Mouse (Mus musculus) forebrain, postnatal 0 days (tissue): ENCODE results near the gene Mpv17. TPM values are rescaled to one million over a fixed set of nuclear protein-coding genes. Genes with fewer than 3 reads are reported as not detected.

Experiments
- ATAC-seq: fragments of 200-750 bp; cut with Nextera tagmentation; 2 replicates; pipeline ENCODE4 v1.8.0; 2017; ENCODE audit warnings: mild to moderate bottlenecking, moderate library complexity
- DNase-seq: peaks from one replicate; pipeline ENCODE4 v3.0.0-alpha.2; 2015
- H3K27ac ChIP-seq: fragments of 300-500 bp; sonication (generic); 2 replicates; pipeline ENCODE4 v1.5.1; 2014; ENCODE audit warnings: low read depth, mild to moderate bottlenecking, antibody characterized with exemption, low read length, moderate library complexity, mixed read lengths
- H3K27me3 ChIP-seq: fragments of 300-500 bp; sonication (generic); 2 replicates; pipeline ENCODE4 v1.6.1; 2014; ENCODE audit warnings: mild to moderate bottlenecking, low read length, mixed read lengths; ENCODE audit not compliant: insufficient read depth
- H3K36me3 ChIP-seq: fragments of 300-500 bp; sonication (generic); 2 replicates; pipeline ENCODE4 v1.6.1; 2014; ENCODE audit warnings: mild to moderate bottlenecking, moderate library complexity; ENCODE audit not compliant: insufficient read depth
- H3K4me1 ChIP-seq: fragments of 300-500 bp; sonication (generic); 2 replicates; pipeline ENCODE4 v1.6.1; 2014; ENCODE audit warnings: antibody characterized with exemption; ENCODE audit not compliant: insufficient read depth
- H3K4me2 ChIP-seq: fragments of 300-500 bp; sonication (generic); 2 replicates; pipeline ENCODE4 v1.6.1; 2014; ENCODE audit warnings: low read depth, mild to moderate bottlenecking, moderate library complexity
- H3K4me3 ChIP-seq: fragments of 300-500 bp; sonication (generic); 2 replicates; pipeline ENCODE4 v1.5.1; 2014; ENCODE audit warnings: low read depth, low read length, mixed read lengths
- H3K9ac ChIP-seq: fragments of 300-500 bp; sonication (generic); 2 replicates; pipeline ENCODE4 v1.6.1; 2014; ENCODE audit warnings: mild to moderate bottlenecking
- H3K9me3 ChIP-seq: fragments of 300-500 bp; sonication (generic); 2 replicates; pipeline ENCODE4 v1.6.1; 2016; ENCODE audit warnings: low read length
- CTCF ChIP-seq: sonication (generic); IDR thresholded peaks from 2 replicates; pipeline ENCODE4 v1.5.1; 2016; ENCODE audit warnings: antibody characterized with exemption, control low read depth, low read depth
- WGBS: fragments of 180-500 bp; shearing (Covaris S2); extraction: QIAGEN DNeasy Blood & Tissue Kit; methylation state at CpG from one replicate; pipeline ENCODE4 v1.1.7; 2014; 5-methylcytosine and 5-hydroxymethylcytosine counted together
- polyA plus RNA-seq: library from polyadenylated mRNA; unstranded; fragments of >200 nt; fragmentation: Nextera tagmentation; extraction: Ambion mirVana; gene quantifications from 2 replicates; pipeline ENCODE4 v1.2.1, GENCODE M21; 2015
- total RNA-seq: library from RNA; depleted of rRNA; stranded (reverse); fragments of >200 nt; gene quantifications from 2 replicates; pipeline ENCODE4 v1.2.3, GENCODE M21; 2014

The Mpv17 gene
- total and polyA plus RNA-seq, 2 experiments from 2014 or later: 38.7 to 40.0 TPM

DNA sequence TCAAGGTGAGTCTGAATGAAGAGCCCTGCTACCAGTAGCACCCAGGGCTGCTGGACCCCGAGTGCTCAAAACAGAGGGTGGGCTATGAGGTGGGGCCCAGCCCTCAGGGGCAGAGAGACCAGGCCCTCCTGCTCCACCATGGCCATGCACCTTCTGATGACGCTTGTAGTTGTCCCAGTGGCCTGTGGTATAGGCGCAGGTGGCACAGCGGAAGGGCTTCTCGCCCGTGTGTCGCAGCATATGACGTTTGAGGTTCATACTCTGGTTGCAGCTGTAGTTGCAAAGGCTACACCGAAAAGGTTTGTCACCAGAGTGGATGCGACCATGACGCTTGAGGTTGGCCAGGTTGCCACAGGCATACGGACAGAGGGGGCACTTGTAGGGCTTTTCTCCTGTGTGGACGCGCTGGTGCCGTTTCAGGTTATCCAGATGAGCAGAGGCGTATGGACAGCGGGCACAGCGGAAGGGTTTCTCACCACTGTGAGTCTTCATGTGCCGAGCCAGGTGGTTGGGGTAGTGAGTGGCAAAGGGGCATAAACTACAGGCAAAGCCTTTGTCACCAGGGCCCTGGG lies 45.4 kb upstream of the Mpv17 start:
- Histone ChIP-seq H3K4me1 (peaks cover 6% of the 10 kb centered on the region; the same call in 1 of the 2 replicates), H3K4me2 (no peak overlapping the region), H3K27ac (no peak overlapping the region), H3K27me3 (no peaks in the 10 kb centered on the region), H3K4me3 (no peak overlapping the region), H3K36me3 (peaks cover 80% of the 10 kb centered on the region), H3K9me3 (peaks cover 4% of the 10 kb centered on the region; the same call in 1 of the 2 replicates), H3K9ac (no peak overlapping the region)
- no peak for TF ChIP-seq CTCF
- DNase-seq (no peak), ATAC-seq (no peak)
- WGBS: 92% methylated on average over 19 of the region's 19 CpGs

- H3K9me3 ChIP-seq: peaks cover 4% of the 10 kb centered on the region; the same call in 1 of the 2 replicates
- WGBS: 75% methylated on average over 5 of the region's 5 CpGs
- H3K27ac ChIP-seq: no peak overlapping the region
- no peak overlapping the region for H3K9ac ChIP-seq
- no peak overlapping the region for H3K4me3 ChIP-seq
- H3K27me3 ChIP-seq: no peaks in the 10 kb centered on the region
- no peak overlapping the region for H3K4me2 ChIP-seq
- H3K36me3 ChIP-seq: peaks cover 73% of the 10 kb centered on the region
- peaks cover 9% of the 10 kb centered on the region; the same call in 1 of the 2 replicates for H3K4me1 ChIP-seq
- DNase-seq (no peak), ATAC-seq (no peak)
- no peak for TF ChIP-seq CTCF
These were observed 44.7 kb upstream of the Mpv17 start for GRCm38 (mm10) chr5:31198616-31199320.

GRCm38 (mm10) chr5:31198170-31198569 lies 44.1 kb upstream of the Mpv17 start:
- Histone ChIP-seq H3K36me3 (peaks cover 67% of the 10 kb centered on the region), H3K9me3 (peaks cover 4% of the 10 kb centered on the region; the same call in 1 of the 2 replicates), H3K9ac (no peak overlapping the region), H3K4me3 (no peak overlapping the region), H3K4me1 (peaks cover 10% of the 10 kb centered on the region; the same call in 1 of the 2 replicates), H3K4me2 (no peak overlapping the region), H3K27me3 (no peaks in the 10 kb centered on the region), H3K27ac (no peak overlapping the region)
- ATAC-seq: no peak
- no peak for TF ChIP-seq CTCF
- WGBS: 85% methylated on average over 9 of the region's 9 CpGs
- no peak for DNase-seq

DNA sequence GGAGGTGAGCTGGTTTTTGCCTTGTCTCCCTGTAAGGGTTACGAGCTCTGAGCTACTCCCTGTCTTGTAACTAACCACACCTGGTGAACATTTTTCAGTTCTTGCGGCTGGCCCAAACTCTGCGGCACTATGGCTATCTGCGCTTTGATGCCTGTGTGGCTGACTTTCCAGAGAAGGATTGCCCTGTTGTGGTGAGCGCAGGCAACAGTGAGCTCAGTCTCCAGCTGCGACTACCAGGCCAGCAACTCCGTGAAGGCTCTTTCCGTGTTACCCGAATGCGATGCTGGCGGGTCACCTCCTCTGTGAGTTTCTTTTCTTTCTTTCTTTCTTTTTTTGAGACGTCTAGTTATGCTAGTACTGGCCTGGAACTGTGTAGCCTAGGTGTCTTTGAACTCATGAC lies 43.0 kb upstream of the Mpv17 start:
- TF ChIP-seq CTCF: no peak
- Histone ChIP-seq H3K36me3 (peaks cover 62% of the 10 kb centered on the region), H3K27me3 (no peaks in the 10 kb centered on the region), H3K9me3 (peaks cover 4% of the 10 kb centered on the region; the same call in 1 of the 2 replicates), H3K9ac (no peak overlapping the region), H3K27ac (no peak overlapping the region), H3K4me3 (no peak overlapping the region), H3K4me2 (no peak overlapping the region), H3K4me1 (peaks cover 12% of the 10 kb centered on the region)
- no peak for DNase-seq
- ATAC-seq: no peak
- WGBS: 91% methylated on average over 12 of the region's 12 CpGs

DNA sequence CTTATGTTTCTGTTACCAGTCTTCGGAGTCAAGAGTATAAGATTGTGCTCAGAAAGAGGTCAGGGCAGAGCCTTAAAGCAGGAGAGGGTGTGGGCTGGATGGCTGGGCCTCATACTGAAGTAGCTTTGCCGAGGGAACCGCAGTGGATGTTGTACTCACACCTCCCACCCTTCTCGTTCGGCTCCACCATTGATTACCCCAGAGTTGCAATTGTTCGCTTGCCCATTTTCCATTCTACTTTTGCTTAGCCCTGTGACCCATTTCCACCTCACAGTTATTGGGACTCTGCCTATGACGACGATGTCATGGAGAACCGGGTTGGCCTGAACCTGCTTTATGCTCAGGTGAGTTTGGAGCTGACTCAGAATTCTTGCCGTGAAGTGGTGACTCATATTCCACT lies 42.2 kb upstream of the Mpv17 start:
- no peak for TF ChIP-seq CTCF
- peaks cover 14% of the 10 kb centered on the region for H3K4me1 ChIP-seq
- no peaks in the 10 kb centered on the region for H3K27me3 ChIP-seq
- no peak overlapping the region for H3K4me2 ChIP-seq
- ATAC-seq: no peak
- no peak overlapping the region for H3K4me3 ChIP-seq
- no peak overlapping the region for H3K9ac ChIP-seq
- H3K9me3 ChIP-seq: peaks cover 4% of the 10 kb centered on the region; the same call in 1 of the 2 replicates
- peaks cover 62% of the 10 kb centered on the region for H3K36me3 ChIP-seq
- DNase-seq: no peak
- no peak overlapping the region for H3K27ac ChIP-seq
- WGBS: 92% methylated on average over 10 of the region's 10 CpGs

DNA sequence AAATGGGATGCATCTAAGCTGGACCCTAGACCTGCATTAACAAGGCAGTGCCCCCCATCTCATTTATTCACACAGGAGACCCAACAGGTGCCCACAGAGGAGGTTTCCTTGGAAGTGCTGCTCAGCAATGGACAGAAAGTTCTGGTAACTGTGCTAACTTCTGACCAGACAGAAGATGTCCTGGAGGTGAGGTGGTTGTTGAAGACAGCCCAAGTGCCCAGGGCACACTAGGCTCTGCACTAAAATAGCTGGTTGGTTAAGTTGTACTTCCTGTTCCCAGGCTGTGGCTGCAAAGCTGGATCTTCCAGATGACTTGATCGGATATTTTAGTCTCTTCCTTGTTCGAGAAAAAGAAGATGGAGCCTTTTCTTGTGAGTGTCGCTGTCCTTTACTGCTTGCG lies 41.6 kb upstream of the Mpv17 start:
- Histone ChIP-seq H3K36me3 (peaks cover 66% of the 10 kb centered on the region), H3K4me1 (peaks cover 10% of the 10 kb centered on the region), H3K9ac (no peak overlapping the region), H3K4me3 (no peak overlapping the region), H3K27me3 (no peaks in the 10 kb centered on the region), H3K9me3 (peaks cover 4% of the 10 kb centered on the region; the same call in 1 of the 2 replicates), H3K27ac (no peak overlapping the region), H3K4me2 (no peak overlapping the region)
- DNase-seq (no peak), ATAC-seq (no peak)
- TF ChIP-seq CTCF: no peak
- WGBS: 86% methylated on average over 4 of the region's 4 CpGs
